Mouse (Mus musculus): ENCODE results near the gene Zbtb24. TPM values are rescaled to one million over a fixed set of nuclear protein-coding genes. Genes with fewer than 3 reads are reported as not detected.

Zbtb24 gene
- polyA plus RNA-seq, 2 experiments = 19.0 to 21.3 TPM

GRCm38 (mm10) chr10:41480938-41481880 is 31.0 kb downstream of the Zbtb24 start:
- DNase-seq (ENCODE audit: low spot score) = no peak
- Histone ChIP-seq H3K36me3 (ENCODE audit: control insufficient read depth, insufficient read depth, low read length) (peaks cover 71% of the 10 kb centered on the region), H3K4me1 (ENCODE audit: control insufficient read depth, insufficient read depth, low read length) (0 out of 2 replicates have a peak, but pooled peaks cover 6% of the 10 kb centered on the region), H3K27me3 (ENCODE audit: control insufficient read depth, insufficient read depth, low read length) (no peaks in the 10 kb centered on the region), H3K4me2 (replicated peaks; ENCODE audit: low read depth, low read length, severe bottlenecking) (no peak overlapping the region), H3K27ac (replicated peaks; ENCODE audit: low read depth, low read length) (no peak overlapping the region), H3K4me3 (replicated peaks; ENCODE audit: low read length) (no peak overlapping the region), H3K9ac (ENCODE audit: low read depth, low read length, severe bottlenecking) (no peak overlapping the region), H3K9me3 (ENCODE audit: control insufficient read depth, low read length) (no peaks in the 10 kb centered on the region)
- 68% methylated on average over 33 of the region's 33 CpGs for WGBS
- no peak for TF ChIP-seq POLR2A (IDR thresholded peaks at IDR 0.05; ENCODE audit: borderline replicate concordance, extremely low read depth, insufficient read depth, insufficient read length)
- ATAC-seq (ENCODE audit: low FRiP score, low read depth) = no peak

DNA sequence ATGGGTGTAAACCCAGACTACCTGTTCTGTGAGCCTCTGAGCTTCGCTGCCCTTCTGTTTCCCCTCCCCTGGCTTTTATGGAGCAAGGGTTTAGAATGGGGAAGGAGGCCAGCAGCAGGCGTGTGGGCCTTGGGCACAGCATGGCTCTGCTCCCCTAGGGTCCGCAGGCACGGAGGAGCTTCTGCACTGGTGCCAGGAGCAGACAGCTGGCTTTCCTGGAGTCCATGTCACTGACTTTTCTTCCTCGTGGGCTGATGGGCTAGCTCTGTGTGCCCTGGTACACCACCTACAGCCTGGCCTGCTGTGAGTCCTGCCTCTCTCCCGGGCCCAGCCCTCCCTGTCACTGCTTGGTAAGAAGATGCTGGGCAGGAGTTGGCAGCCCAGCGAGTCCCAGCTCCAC is 32.3 kb downstream of the Zbtb24 start:
- no peak overlapping the region for H3K4me2 ChIP-seq (replicated peaks; ENCODE audit: low read depth, low read length, severe bottlenecking)
- 81% methylated on average over 7 of the region's 7 CpGs for WGBS
- no peak overlapping the region for H3K9ac ChIP-seq (ENCODE audit: low read depth, low read length, severe bottlenecking)
- H3K36me3 ChIP-seq (ENCODE audit: control insufficient read depth, insufficient read depth, low read length) = peaks cover 83% of the 10 kb centered on the region
- no peak for TF ChIP-seq POLR2A (IDR thresholded peaks at IDR 0.05; ENCODE audit: borderline replicate concordance, extremely low read depth, insufficient read depth, insufficient read length)
- no peak for DNase-seq (ENCODE audit: low spot score)
- H3K4me1 ChIP-seq (ENCODE audit: control insufficient read depth, insufficient read depth, low read length) = 0 out of 2 replicates have a peak, but pooled peaks cover 3% of the 10 kb centered on the region
- H3K4me3 ChIP-seq (replicated peaks; ENCODE audit: low read length) = no peak overlapping the region
- no peak for ATAC-seq (ENCODE audit: low FRiP score, low read depth)
- no peaks in the 10 kb centered on the region for H3K27me3 ChIP-seq (ENCODE audit: control insufficient read depth, insufficient read depth, low read length)
- H3K9me3 ChIP-seq (ENCODE audit: control insufficient read depth, low read length) = no peaks in the 10 kb centered on the region
- no peak overlapping the region for H3K27ac ChIP-seq (replicated peaks; ENCODE audit: low read depth, low read length)

DNA sequence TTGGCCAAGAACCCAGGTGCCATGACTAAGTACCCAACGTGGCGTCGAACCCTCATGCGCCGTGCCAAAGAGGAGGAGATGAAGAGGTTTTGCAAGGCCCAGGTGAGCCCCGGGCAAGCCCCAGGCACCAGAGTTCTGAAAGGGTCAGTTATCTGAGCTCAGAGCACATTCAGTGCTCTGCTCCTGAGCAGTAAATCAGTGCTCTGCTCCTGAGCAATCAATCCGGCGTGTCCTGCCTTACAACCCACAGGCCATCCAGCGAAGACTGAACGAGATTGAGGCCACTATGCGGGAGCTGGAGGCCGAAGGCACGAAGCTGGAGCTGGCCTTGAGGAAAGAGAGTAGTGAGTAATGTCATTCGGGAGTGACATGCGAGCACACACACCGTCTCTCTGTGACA is 35.6 kb downstream of the Zbtb24 start:
- TF ChIP-seq POLR2A (IDR thresholded peaks at IDR 0.05; ENCODE audit: borderline replicate concordance, extremely low read depth, insufficient read depth, insufficient read length) = no peak
- DNase-seq (ENCODE audit: low spot score) = no peak
- H3K36me3 ChIP-seq (ENCODE audit: control insufficient read depth, insufficient read depth, low read length) = peaks cover 71% of the 10 kb centered on the region
- no peak overlapping the region for H3K4me2 ChIP-seq (replicated peaks; ENCODE audit: low read depth, low read length, severe bottlenecking)
- H3K4me1 ChIP-seq (ENCODE audit: control insufficient read depth, insufficient read depth, low read length) = peaks cover 14% of the 10 kb centered on the region
- no peak for ATAC-seq (ENCODE audit: low FRiP score, low read depth)
- H3K9ac ChIP-seq (ENCODE audit: low read depth, low read length, severe bottlenecking) = no peak overlapping the region
- H3K27me3 ChIP-seq (ENCODE audit: control insufficient read depth, insufficient read depth, low read length) = no peaks in the 10 kb centered on the region
- no peak overlapping the region for H3K4me3 ChIP-seq (replicated peaks; ENCODE audit: low read length)
- whole genome bisulfite sequencing = 93% methylated on average over 16 of the region's 16 CpGs
- H3K9me3 ChIP-seq (ENCODE audit: control insufficient read depth, low read length) = no peaks in the 10 kb centered on the region
- no peak overlapping the region for H3K27ac ChIP-seq (replicated peaks; ENCODE audit: low read depth, low read length)

DNA sequence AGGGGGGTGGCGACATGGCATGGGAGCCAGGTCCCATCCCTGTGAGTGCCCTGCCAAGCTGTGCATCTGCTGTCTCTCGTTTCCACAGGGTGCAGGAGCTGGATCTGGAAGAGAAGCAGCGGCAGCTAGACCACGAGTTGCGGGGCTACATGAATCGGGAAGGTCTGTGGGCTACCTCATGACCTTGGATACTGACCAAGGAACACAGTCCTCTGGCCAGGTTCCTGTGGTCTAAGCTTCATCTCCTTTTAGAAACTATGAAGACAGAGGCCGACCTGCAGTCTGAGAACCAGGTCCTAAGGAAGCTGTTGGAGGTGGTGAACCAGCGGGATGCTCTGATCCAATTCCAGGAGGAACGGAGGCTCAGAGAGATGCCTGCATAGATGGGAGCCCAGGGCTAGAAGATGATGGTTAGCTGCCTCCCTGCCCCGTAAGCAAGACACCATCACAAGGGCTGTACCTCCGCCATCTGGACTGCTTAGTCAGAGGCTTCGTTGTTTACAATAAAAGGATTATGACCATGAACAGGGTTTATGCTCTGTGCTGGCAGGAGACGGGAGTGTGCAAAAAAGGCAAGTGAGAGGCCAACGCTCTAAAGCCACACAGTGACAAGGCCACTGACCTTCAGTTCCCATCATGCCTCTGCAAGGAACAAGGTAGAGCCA is 36.5 kb downstream of the Zbtb24 start:
- H3K27ac ChIP-seq (replicated peaks; ENCODE audit: low read depth, low read length) = no peak overlapping the region
- DNase-seq (ENCODE audit: low spot score) = no peak
- no peaks in the 10 kb centered on the region for H3K9me3 ChIP-seq (ENCODE audit: control insufficient read depth, low read length)
- ATAC-seq (ENCODE audit: low FRiP score, low read depth) = no peak
- no peak for TF ChIP-seq POLR2A (IDR thresholded peaks at IDR 0.05; ENCODE audit: borderline replicate concordance, extremely low read depth, insufficient read depth, insufficient read length)
- H3K27me3 ChIP-seq (ENCODE audit: control insufficient read depth, insufficient read depth, low read length) = no peaks in the 10 kb centered on the region
- H3K4me2 ChIP-seq (replicated peaks; ENCODE audit: low read depth, low read length, severe bottlenecking) = no peak overlapping the region
- H3K36me3 ChIP-seq (ENCODE audit: control insufficient read depth, insufficient read depth, low read length) = peaks cover 64% of the 10 kb centered on the region
- 84% methylated on average over 14 of the region's 14 CpGs for WGBS
- H3K4me1 ChIP-seq (ENCODE audit: control insufficient read depth, insufficient read depth, low read length) = peaks cover 14% of the 10 kb centered on the region
- H3K9ac ChIP-seq (ENCODE audit: low read depth, low read length, severe bottlenecking) = no peak overlapping the region
- H3K4me3 ChIP-seq (replicated peaks; ENCODE audit: low read length) = no peak overlapping the region

DNA sequence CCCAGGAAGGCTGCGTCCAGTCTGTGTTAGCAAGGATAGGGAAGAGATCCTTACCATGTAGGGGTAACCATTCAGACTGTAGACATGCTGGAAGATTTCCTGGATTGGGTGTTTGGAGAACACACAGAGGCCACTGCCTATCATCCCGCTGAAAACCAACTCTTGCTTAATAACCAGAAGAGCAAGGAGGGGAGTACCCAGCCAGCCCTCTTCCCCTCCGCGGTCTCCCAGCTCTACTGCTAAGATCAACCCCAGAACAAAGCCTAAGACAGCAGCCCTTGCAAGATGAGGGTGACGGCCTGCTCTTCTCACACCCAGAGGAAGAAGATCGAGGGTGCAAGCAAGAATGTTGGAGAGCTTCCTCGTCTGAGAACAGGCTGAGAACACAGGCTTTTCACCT is 38.7 kb downstream of the Zbtb24 start:
- Histone ChIP-seq H3K4me2 (replicated peaks; ENCODE audit: low read depth, low read length, severe bottlenecking) (peak overlapping the region; percentile 100), H3K9ac (ENCODE audit: low read depth, low read length, severe bottlenecking) (peak overlapping the region; percentile 73), H3K9me3 (ENCODE audit: control insufficient read depth, low read length) (no peaks in the 10 kb centered on the region), H3K36me3 (ENCODE audit: control insufficient read depth, insufficient read depth, low read length) (peaks cover 44% of the 10 kb centered on the region), H3K27me3 (ENCODE audit: control insufficient read depth, insufficient read depth, low read length) (no peaks in the 10 kb centered on the region), H3K4me1 (ENCODE audit: control insufficient read depth, insufficient read depth, low read length) (peaks cover 14% of the 10 kb centered on the region), H3K27ac (replicated peaks; ENCODE audit: low read depth, low read length) (no peak overlapping the region), H3K4me3 (replicated peaks; ENCODE audit: low read length) (peak overlapping the region; percentile 62)
- ATAC-seq (ENCODE audit: low FRiP score, low read depth) = no peak
- no peak for TF ChIP-seq POLR2A (IDR thresholded peaks at IDR 0.05; ENCODE audit: borderline replicate concordance, extremely low read depth, insufficient read depth, insufficient read length)
- DNase-seq (ENCODE audit: low spot score) = no peak
- WGBS = 45% methylated on average over 7 of the region's 7 CpGs
